Mouse (Mus musculus) heart, postnatal 0 days (tissue): ENCODE data around the gene Ccdc14.

Experiments used
- CTCF ChIP-seq: IDR thresholded peaks from 2 replicates; pipeline ENCODE4 v1.5.1; 2016; ENCODE audit warnings: antibody characterized with exemption, control low read depth, low read depth
- EP300 ChIP-seq: IDR thresholded peaks from 2 replicates; pipeline ENCODE4 v1.6.1; 2016; ENCODE audit warnings: antibody characterized with exemption, low read depth

DNA sequence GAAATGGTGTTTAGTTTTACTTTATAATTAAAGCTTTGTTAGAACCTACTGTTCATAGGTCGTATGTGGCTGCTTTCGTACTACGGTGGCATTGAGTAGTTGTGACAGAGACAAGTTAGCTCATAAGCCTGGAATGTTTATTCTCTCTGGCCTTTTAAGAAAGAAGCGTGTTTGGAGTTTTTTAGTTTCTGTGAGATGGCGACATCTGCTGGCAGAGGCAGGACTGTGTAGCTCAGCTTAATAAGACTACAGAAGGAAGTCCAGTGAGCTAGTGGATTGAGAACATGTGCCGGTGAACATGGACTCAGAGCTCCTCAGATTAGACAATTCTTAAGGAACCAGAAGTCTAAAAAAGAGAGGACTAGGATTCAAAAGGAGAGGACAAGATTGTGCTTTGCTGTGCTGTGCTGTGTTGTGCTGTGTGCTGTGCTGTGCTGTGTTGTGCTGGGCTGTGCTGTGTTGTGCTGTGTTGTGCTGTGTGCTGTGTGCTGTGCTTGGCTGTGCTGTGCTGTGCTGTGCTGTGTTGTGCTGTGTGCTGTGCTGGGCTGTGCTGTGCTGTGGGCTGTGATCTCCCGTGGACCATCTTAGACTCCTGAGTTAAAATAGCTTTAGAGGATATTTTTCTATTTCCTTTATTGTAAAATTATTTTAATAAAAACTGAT, 9.9 kb downstream of the Ccdc14 start:
- TF ChIP-seq CTCF, result peak; percentile 88
- no peak for TF ChIP-seq EP300
